Mouse (Mus musculus): ENCODE measurements around the gene Mfsd4a. TPM values are rescaled to one million over a fixed set of nuclear protein-coding genes. Genes with fewer than 3 reads are reported as not detected.

Mfsd4a gene
- total and polyA plus RNA-seq, 2 experiments = 0.09 to 0.12 TPM

- WGBS = 10% methylated on average over 5 of the region's 5 CpGs
- Histone ChIP-seq H3K27ac (replicated peaks; ENCODE audit: insufficient read depth, low read depth, low read length) (peak overlapping the region; percentile 93), H3K79me2 (ENCODE audit: control insufficient read depth, insufficient read depth, low read length) (peaks cover 16% of the 10 kb centered on the region; the same call in 1 of the 2 replicates), H3K36me3 (ENCODE audit: control insufficient read depth, insufficient read depth, low read length) (no peaks in the 10 kb centered on the region), H3K9ac (ENCODE audit: low read depth, low read length) (peak overlapping the region; percentile 45; the same call in 1 of the 2 replicates), H3K27me3 (ENCODE audit: control insufficient read depth, insufficient read depth, low read length) (no peaks in the 10 kb centered on the region), H3K4me1 (ENCODE audit: control insufficient read depth, insufficient read depth, low read length) (peaks cover 25% of the 10 kb centered on the region), H3K4me3 (ENCODE audit: insufficient read depth, low read depth, low read length) (no peak overlapping the region)
- TF ChIP-seq POLR2A (IDR thresholded peaks at IDR 0.05; ENCODE audit: extremely low read depth, insufficient read depth, low read length) = no peak
- TF ChIP-seq CTCF (IDR thresholded peaks at IDR 0.05; ENCODE audit: low read depth, low read length) = no peak
- peak; percentile 78 for DNase-seq (ENCODE audit: extremely low read depth, low read depth, low spot score)
Measured at GRCm38 (mm10) chr1:132006721-132007120, 61.1 kb downstream of the Mfsd4a start.

GRCm38 (mm10) chr1:132006046-132006445 lies 61.8 kb downstream of the Mfsd4a start:
- WGBS = 66% methylated on average over 3 of the region's 3 CpGs
- no peak for DNase-seq (ENCODE audit: extremely low read depth, low read depth, low spot score)
- H3K36me3 ChIP-seq (ENCODE audit: control insufficient read depth, insufficient read depth, low read length) = no peaks in the 10 kb centered on the region
- peaks cover 21% of the 10 kb centered on the region for H3K4me1 ChIP-seq (ENCODE audit: control insufficient read depth, insufficient read depth, low read length)
- H3K27me3 ChIP-seq (ENCODE audit: control insufficient read depth, insufficient read depth, low read length) = no peaks in the 10 kb centered on the region
- H3K9ac ChIP-seq (ENCODE audit: low read depth, low read length) = no peak overlapping the region
- no peak overlapping the region for H3K27ac ChIP-seq (replicated peaks; ENCODE audit: insufficient read depth, low read depth, low read length)
- TF ChIP-seq CTCF (IDR thresholded peaks at IDR 0.05; ENCODE audit: low read depth, low read length) (no peak), POLR2A (IDR thresholded peaks at IDR 0.05; ENCODE audit: extremely low read depth, insufficient read depth, low read length) (no peak)
- H3K79me2 ChIP-seq (ENCODE audit: control insufficient read depth, insufficient read depth, low read length) = peaks cover 13% of the 10 kb centered on the region; the same call in 1 of the 2 replicates
- no peak overlapping the region for H3K4me3 ChIP-seq (ENCODE audit: insufficient read depth, low read depth, low read length)

GRCm38 (mm10) chr1:132005466-132005865 lies 62.4 kb downstream of the Mfsd4a start:
- H3K4me3 ChIP-seq (ENCODE audit: insufficient read depth, low read depth, low read length) = no peak overlapping the region
- H3K9ac ChIP-seq (ENCODE audit: low read depth, low read length) = no peak overlapping the region
- no peaks in the 10 kb centered on the region for H3K36me3 ChIP-seq (ENCODE audit: control insufficient read depth, insufficient read depth, low read length)
- no peaks in the 10 kb centered on the region for H3K27me3 ChIP-seq (ENCODE audit: control insufficient read depth, insufficient read depth, low read length)
- DNase-seq (ENCODE audit: extremely low read depth, low read depth, low spot score) = no peak
- no peak for TF ChIP-seq CTCF (IDR thresholded peaks at IDR 0.05; ENCODE audit: low read depth, low read length)
- no peak for TF ChIP-seq POLR2A (IDR thresholded peaks at IDR 0.05; ENCODE audit: extremely low read depth, insufficient read depth, low read length)
- H3K4me1 ChIP-seq (ENCODE audit: control insufficient read depth, insufficient read depth, low read length) = peaks cover 16% of the 10 kb centered on the region
- H3K27ac ChIP-seq (replicated peaks; ENCODE audit: insufficient read depth, low read depth, low read length) = no peak overlapping the region
- WGBS = 95% methylated on average over 1 of the region's 1 CpGs
- peaks cover 8% of the 10 kb centered on the region; the same call in 1 of the 2 replicates for H3K79me2 ChIP-seq (ENCODE audit: control insufficient read depth, insufficient read depth, low read length)

GRCm38 (mm10) chr1:132004574-132005180 lies 63.2 kb downstream of the Mfsd4a start:
- no peak overlapping the region for H3K9ac ChIP-seq (ENCODE audit: low read depth, low read length)
- WGBS = 92% methylated on average over 6 of the region's 6 CpGs

GRCm38 (mm10) chr1:132003817-132004216 lies 64.0 kb downstream of the Mfsd4a start:
- Histone ChIP-seq H3K36me3 (ENCODE audit: control insufficient read depth, insufficient read depth, low read length) (no peaks in the 10 kb centered on the region), H3K9ac (ENCODE audit: low read depth, low read length) (no peak overlapping the region), H3K79me2 (ENCODE audit: control insufficient read depth, insufficient read depth, low read length) (peaks cover 3% of the 10 kb centered on the region; the same call in 1 of the 2 replicates), H3K27me3 (ENCODE audit: control insufficient read depth, insufficient read depth, low read length) (no peaks in the 10 kb centered on the region), H3K27ac (replicated peaks; ENCODE audit: insufficient read depth, low read depth, low read length) (no peak overlapping the region), H3K4me1 (ENCODE audit: control insufficient read depth, insufficient read depth, low read length) (peaks cover 4% of the 10 kb centered on the region), H3K4me3 (ENCODE audit: insufficient read depth, low read depth, low read length) (no peak overlapping the region)
- 56% methylated on average over 1 of the region's 1 CpGs for WGBS
- DNase-seq (ENCODE audit: extremely low read depth, low read depth, low spot score) = no peak
- TF ChIP-seq POLR2A (IDR thresholded peaks at IDR 0.05; ENCODE audit: extremely low read depth, insufficient read depth, low read length) (no peak), CTCF (IDR thresholded peaks at IDR 0.05; ENCODE audit: low read depth, low read length) (no peak)

More at GRCm38 (mm10) chr1:132004574-132005180, 63.2 kb downstream of the Mfsd4a start:
- Histone ChIP-seq H3K4me1 (ENCODE audit: control insufficient read depth, insufficient read depth, low read length) (peaks cover 10% of the 10 kb centered on the region), H3K79me2 (ENCODE audit: control insufficient read depth, insufficient read depth, low read length) (peaks cover 8% of the 10 kb centered on the region; the same call in 1 of the 2 replicates), H3K4me3 (ENCODE audit: insufficient read depth, low read depth, low read length) (no peak overlapping the region), H3K27me3 (ENCODE audit: control insufficient read depth, insufficient read depth, low read length) (no peaks in the 10 kb centered on the region), H3K36me3 (ENCODE audit: control insufficient read depth, insufficient read depth, low read length) (no peaks in the 10 kb centered on the region), H3K27ac (replicated peaks; ENCODE audit: insufficient read depth, low read depth, low read length) (no peak overlapping the region)
- no peak for DNase-seq (ENCODE audit: extremely low read depth, low read depth, low spot score)
- TF ChIP-seq POLR2A (IDR thresholded peaks at IDR 0.05; ENCODE audit: extremely low read depth, insufficient read depth, low read length) (no peak), CTCF (IDR thresholded peaks at IDR 0.05; ENCODE audit: low read depth, low read length) (no peak)

GRCm38 (mm10) chr1:132003111-132003510 lies 64.8 kb downstream of the Mfsd4a start:
- no peak overlapping the region for H3K27ac ChIP-seq (replicated peaks; ENCODE audit: insufficient read depth, low read depth, low read length)
- WGBS = 82% methylated on average over 2 of the region's 2 CpGs
- H3K4me1 ChIP-seq (ENCODE audit: control insufficient read depth, insufficient read depth, low read length) = peaks cover 4% of the 10 kb centered on the region

More at GRCm38 (mm10) chr1:132003111-132003510, 64.8 kb downstream of the Mfsd4a start:
- TF ChIP-seq CTCF (IDR thresholded peaks at IDR 0.05; ENCODE audit: low read depth, low read length) (no peak), POLR2A (IDR thresholded peaks at IDR 0.05; ENCODE audit: extremely low read depth, insufficient read depth, low read length) (no peak)
- H3K27me3 ChIP-seq (ENCODE audit: control insufficient read depth, insufficient read depth, low read length) = no peaks in the 10 kb centered on the region
- H3K79me2 ChIP-seq (ENCODE audit: control insufficient read depth, insufficient read depth, low read length) = no peaks in the 10 kb centered on the region
- no peak overlapping the region for H3K4me3 ChIP-seq (ENCODE audit: insufficient read depth, low read depth, low read length)
- no peaks in the 10 kb centered on the region for H3K36me3 ChIP-seq (ENCODE audit: control insufficient read depth, insufficient read depth, low read length)
- H3K9ac ChIP-seq (ENCODE audit: low read depth, low read length) = no peak overlapping the region
- no peak for DNase-seq (ENCODE audit: extremely low read depth, low read depth, low spot score)
